Mouse (Mus musculus): ENCODE measurements around the gene Bcat1.

The Bcat1 gene

DNA sequence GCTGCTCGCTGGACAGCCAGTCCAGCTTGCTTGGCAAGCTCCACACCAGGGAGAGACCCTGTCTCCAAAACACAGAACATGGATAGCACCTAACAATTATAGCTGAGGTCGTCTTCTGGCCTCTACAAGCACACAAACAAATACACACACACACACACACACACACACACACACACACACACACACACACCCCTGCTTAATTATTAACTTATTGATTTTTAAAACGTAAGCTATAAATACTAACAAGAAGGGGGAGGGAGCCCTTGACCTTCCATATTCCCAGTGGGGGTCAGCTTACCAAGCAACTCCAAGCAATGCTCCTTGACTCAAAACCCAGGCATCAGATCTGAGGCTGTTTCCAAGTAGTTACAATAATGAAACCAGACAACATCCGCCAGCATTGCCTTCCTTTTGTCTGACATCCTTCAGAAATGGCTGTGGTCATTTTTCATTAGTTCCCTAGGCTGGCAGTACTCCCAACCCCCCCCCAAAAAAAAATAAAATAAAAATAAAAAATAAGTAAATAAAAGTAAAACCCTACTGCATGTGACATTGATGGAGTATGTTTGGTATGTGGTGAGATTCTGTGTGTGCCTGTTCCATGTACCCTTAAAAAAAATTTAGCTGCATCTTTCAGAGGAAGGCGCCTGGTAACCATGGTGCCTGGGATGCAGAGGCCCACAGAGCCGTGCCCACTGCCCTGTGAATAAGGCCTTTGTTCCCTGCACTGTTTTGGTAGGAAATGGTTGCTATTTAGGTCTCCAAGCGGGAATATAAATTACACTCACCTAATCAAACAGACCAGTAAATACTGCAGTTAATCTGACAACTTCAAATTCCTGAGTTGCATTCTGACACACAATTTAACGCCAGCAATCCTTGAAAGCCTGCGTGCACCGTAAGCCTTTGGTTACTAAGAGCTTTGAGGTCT is 131.3 kb downstream of the Bcat1 start:
- DNase-seq (ENCODE audit: low read depth, low spot score) = no peak
